Mouse (Mus musculus) heart, adult 2 months (tissue): Measurements from ENCODE around the gene Wfikkn2.

Experiments
- CTCF ChIP-seq: fragments of 200-600 bp; IDR thresholded peaks from 2 replicates; pipeline ENCODE4 v1.8.1; 2022; ENCODE audit warnings: antibody characterized with exemption, mild to moderate bottlenecking, moderate library complexity
- EP300 ChIP-seq: fragments of 200-500 bp; IDR thresholded peaks from 2 replicates; pipeline ENCODE4 v1.6.1; 2011; ENCODE audit warnings: low read depth, low read length, control low read depth; ENCODE audit not compliant: insufficient read depth
- POLR2A ChIP-seq: fragments of 200-500 bp; IDR thresholded peaks from 2 replicates; pipeline ENCODE4 v1.6.1; 2011; ENCODE audit warnings: mild to moderate bottlenecking, low read depth, low read length, control low read depth; ENCODE audit not compliant: insufficient read depth

DNA sequence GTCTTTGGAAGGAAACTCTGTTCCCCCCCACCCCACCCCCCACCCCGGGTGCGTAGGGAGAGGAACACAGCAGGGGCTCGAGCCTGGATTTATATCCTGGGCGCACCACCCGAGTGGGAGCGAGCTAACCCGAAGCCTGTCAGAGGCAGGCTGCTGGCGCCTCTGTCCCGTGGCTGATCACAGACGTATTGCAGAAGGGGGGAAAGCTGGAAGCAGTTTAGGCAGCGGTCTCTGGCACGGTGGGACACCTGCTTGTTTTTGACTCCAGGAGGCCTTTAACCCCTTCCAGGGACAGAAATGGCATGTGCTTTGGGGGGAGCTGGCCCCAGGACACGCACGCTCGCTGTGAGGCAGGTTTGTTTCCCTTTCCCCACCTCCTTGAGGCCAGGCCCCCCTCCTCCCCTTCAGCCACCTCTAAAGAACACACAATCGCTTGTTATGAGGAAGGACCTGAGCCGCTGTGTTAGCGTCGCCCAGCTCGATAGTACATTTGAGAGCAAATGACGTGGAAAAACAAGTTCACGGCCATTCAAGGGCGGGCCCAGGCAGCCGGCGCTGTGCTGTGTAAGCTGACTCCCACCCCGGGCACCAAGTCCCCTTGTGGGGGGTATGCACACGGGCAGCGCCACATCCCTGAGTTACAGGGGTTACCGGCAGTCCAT is 2.9 kb downstream of the Wfikkn2 start:
- TF ChIP-seq CTCF (no peak), EP300 (no peak), POLR2A (no peak)
